Mouse (Mus musculus) ES-Bruce4 (cell line): ENCODE measurements around the gene Aqp6.

Experiments
- CTCF ChIP-seq: IDR thresholded peaks from one replicate; pipeline ENCODE4 v1.8.1; 2011; ENCODE audit warnings: low read depth, low read length
- EP300 ChIP-seq: IDR thresholded peaks from 2 replicates; pipeline ENCODE4 v1.6.1; 2011; ENCODE audit warnings: low read depth, low read length; ENCODE audit not compliant: insufficient read depth

DNA sequence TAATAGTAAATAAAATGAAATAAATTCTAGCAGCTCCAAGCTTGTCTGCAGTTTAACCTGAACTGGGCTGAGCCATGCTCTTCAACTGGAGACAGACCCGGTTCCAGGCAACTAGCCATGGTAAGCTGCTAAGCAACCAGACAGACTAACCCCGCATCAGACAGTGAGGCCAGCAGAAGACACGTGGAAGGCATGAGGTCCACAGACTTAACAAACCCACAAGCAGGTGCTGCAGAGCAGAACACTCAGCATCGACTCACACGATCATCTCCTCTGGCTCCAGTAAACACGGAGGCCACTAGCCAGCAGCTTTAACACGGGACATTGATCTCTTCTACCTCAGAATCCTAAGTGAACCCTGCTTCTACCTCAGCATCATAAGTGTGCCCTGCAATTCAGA, 43.6 kb downstream of the Aqp6 start:
- TF ChIP-seq EP300 (no peak), CTCF (no peak)
